Mouse (Mus musculus) hindbrain, postnatal 0 days (tissue): Measurements from ENCODE around the gene Lax1. TPM values are rescaled to one million over a fixed set of nuclear protein-coding genes. Genes with fewer than 3 reads are reported as not detected.
"Not testable (repeated sequence)": the region's sequence is repeated elsewhere in the genome, so short reads cannot be mapped to it uniquely, and the experiment has no call there.

ENCODE experiments used
- ATAC-seq: fragments of 200-750 bp; cut with Nextera tagmentation; 2 replicates; pipeline ENCODE4 v1.8.0; 2017; ENCODE audit warnings: mild to moderate bottlenecking, moderate TSS enrichment, moderate library complexity
- DNase-seq: peaks from one replicate; pipeline ENCODE4 v3.0.0-alpha.2; 2015; ENCODE audit warnings: low spot score
- H3K27ac ChIP-seq: fragments of 300-500 bp; sonication (generic); 2 replicates; pipeline ENCODE4 v1.5.1; 2014; ENCODE audit warnings: mild to moderate bottlenecking
- H3K27me3 ChIP-seq: fragments of 300-500 bp; sonication (generic); 2 replicates; pipeline ENCODE4 v1.6.1; 2014; ENCODE audit warnings: low read length, mixed read lengths; ENCODE audit not compliant: insufficient read depth
- H3K36me3 ChIP-seq: fragments of 300-500 bp; sonication (generic); 2 replicates; pipeline ENCODE4 v1.6.1; 2014; ENCODE audit warnings: low read length, mixed read lengths; ENCODE audit not compliant: insufficient read depth
- H3K4me1 ChIP-seq: fragments of 300-500 bp; sonication (generic); 2 replicates; pipeline ENCODE4 v1.6.1; 2014; ENCODE audit warnings: antibody characterized with exemption, low read length, mixed read lengths; ENCODE audit not compliant: insufficient read depth
- H3K4me2 ChIP-seq: fragments of 300-500 bp; sonication (generic); 2 replicates; pipeline ENCODE4 v1.6.1; 2014; ENCODE audit warnings: low read depth, mild to moderate bottlenecking, low read length, moderate library complexity, mixed read lengths
- H3K4me3 ChIP-seq: fragments of 300-500 bp; sonication (generic); 2 replicates; pipeline ENCODE4 v1.5.1; 2014; ENCODE audit warnings: low read length
- H3K9ac ChIP-seq: fragments of 300-500 bp; sonication (generic); replicated peaks from 2 replicates; pipeline ENCODE4 v1.6.1; 2014; ENCODE audit warnings: mild to moderate bottlenecking, low read length, moderate library complexity, mixed read lengths
- H3K9me3 ChIP-seq: fragments of 300-500 bp; sonication (generic); 2 replicates; pipeline ENCODE4 v1.6.1; 2016; ENCODE audit warnings: low read length, mixed read lengths
- CTCF ChIP-seq: IDR thresholded peaks from 2 replicates; pipeline ENCODE4 v1.5.1; 2016; ENCODE audit warnings: antibody characterized with exemption, control low read depth, low read depth
- WGBS: fragments of 180-500 bp; shearing (Covaris S2); extraction: QIAGEN DNeasy Blood & Tissue Kit; methylation state at CpG from one replicate; pipeline ENCODE4 v1.1.7; 2014; 5-methylcytosine and 5-hydroxymethylcytosine counted together
- polyA plus RNA-seq: library from polyadenylated mRNA; unstranded; fragments of >200 nt; fragmentation: Nextera tagmentation; extraction: Ambion mirVana; gene quantifications from 2 replicates; pipeline ENCODE4 v1.2.1, GENCODE M21; 2015
- total RNA-seq: library from RNA; depleted of rRNA; stranded (reverse); fragments of >200 nt; gene quantifications from 2 replicates; pipeline ENCODE4 v1.2.3, GENCODE M21; 2014

Lax1 gene
- total and polyA plus RNA-seq, 2 experiments from 2014 or later, result 0.08 to 0.10 TPM

GRCm38 (mm10) chr1:133670190-133670589, 19.7 kb downstream of the Lax1 start:
- H3K4me2 ChIP-seq, result no peak overlapping the region
- no peaks in the 10 kb centered on the region for H3K4me1 ChIP-seq
- no peak overlapping the region for H3K9ac ChIP-seq
- DNase-seq (no peak), ATAC-seq (no peak)
- H3K27ac ChIP-seq, result no peak overlapping the region
- WGBS, result 82% methylated on average over 12 of the region's 12 CpGs
- H3K36me3 ChIP-seq, result no peaks in the 10 kb centered on the region
- H3K27me3 ChIP-seq, result no peaks in the 10 kb centered on the region
- H3K4me3 ChIP-seq, result no peak overlapping the region
- no peak for TF ChIP-seq CTCF
- no peaks in the 10 kb centered on the region for H3K9me3 ChIP-seq

- no peaks in the 10 kb centered on the region for H3K9me3 ChIP-seq
- TF ChIP-seq CTCF, result no peak
- H3K4me1 ChIP-seq, result no peaks in the 10 kb centered on the region
- H3K9ac ChIP-seq, result no peak overlapping the region
- ATAC-seq (no peak), DNase-seq (no peak)
- no peak overlapping the region for H3K4me2 ChIP-seq
- no peak overlapping the region for H3K4me3 ChIP-seq
- H3K27me3 ChIP-seq, result no peaks in the 10 kb centered on the region
- H3K27ac ChIP-seq, result no peak overlapping the region
- H3K36me3 ChIP-seq, result no peaks in the 10 kb centered on the region
- WGBS, result 93% methylated on average over 3 of the region's 3 CpGs
Observed at GRCm38 (mm10) chr1:133668618-133669017, 21.3 kb downstream of the Lax1 start.

GRCm38 (mm10) chr1:133667721-133668120, 22.2 kb downstream of the Lax1 start:
- Histone ChIP-seq H3K9ac (no peak overlapping the region), H3K4me3 (no peak overlapping the region), H3K4me1 (no peaks in the 10 kb centered on the region), H3K4me2 (no peak overlapping the region), H3K27me3 (no peaks in the 10 kb centered on the region), H3K36me3 (no peaks in the 10 kb centered on the region), H3K27ac (no peak overlapping the region), H3K9me3 (no peaks in the 10 kb centered on the region)
- ATAC-seq (no peak), DNase-seq (no peak)
- no peak for TF ChIP-seq CTCF
- WGBS, result 34% methylated on average over 7 of the region's 7 CpGs

GRCm38 (mm10) chr1:133665713-133666112, 24.2 kb downstream of the Lax1 start:
- H3K27me3 ChIP-seq, H3K27ac ChIP-seq, H3K9ac ChIP-seq, H3K4me3 ChIP-seq, H3K4me1 ChIP-seq, H3K9me3 ChIP-seq, ATAC-seq, DNase-seq, H3K4me2 ChIP-seq, H3K36me3 ChIP-seq: not testable (repeated sequence)
- 86% methylated on average over 7 of the region's 8 CpGs for WGBS

- no peak overlapping the region for H3K4me2 ChIP-seq
- ATAC-seq (no peak), DNase-seq (no peak)
- no peaks in the 10 kb centered on the region for H3K9me3 ChIP-seq
- H3K9ac ChIP-seq, result no peak overlapping the region
- no peak overlapping the region for H3K27ac ChIP-seq
- no peaks in the 10 kb centered on the region for H3K36me3 ChIP-seq
- no peaks in the 10 kb centered on the region for H3K27me3 ChIP-seq
- no peak overlapping the region for H3K4me3 ChIP-seq
- TF ChIP-seq CTCF, result no peak
- WGBS, result 59% methylated on average over 11 of the region's 11 CpGs
- peaks cover 7% of the 10 kb centered on the region for H3K4me1 ChIP-seq
Observed at GRCm38 (mm10) chr1:133664203-133664970, 25.5 kb downstream of the Lax1 start.

GRCm38 (mm10) chr1:133663427-133663826, 26.5 kb downstream of the Lax1 start:
- Histone ChIP-seq H3K4me1 (peaks cover 8% of the 10 kb centered on the region), H3K27ac (no peak overlapping the region), H3K36me3 (no peaks in the 10 kb centered on the region; the same call in 1 of the 2 replicates), H3K4me2 (no peak overlapping the region), H3K9me3 (no peaks in the 10 kb centered on the region), H3K4me3 (no peak overlapping the region), H3K9ac (no peak overlapping the region), H3K27me3 (no peaks in the 10 kb centered on the region)
- ATAC-seq, result no peak
- WGBS, result 81% methylated on average over 4 of the region's 4 CpGs
- TF ChIP-seq CTCF, result no peak
- DNase-seq, result no peak

- H3K4me3 ChIP-seq, result no peak overlapping the region
- WGBS, result 98% methylated on average over 7 of the region's 7 CpGs
- no peaks in the 10 kb centered on the region for H3K27me3 ChIP-seq
- DNase-seq (no peak), ATAC-seq (no peak)
- TF ChIP-seq CTCF, result no peak
- H3K4me2 ChIP-seq, result no peak overlapping the region
- H3K27ac ChIP-seq, result no peak overlapping the region
- H3K9ac ChIP-seq, result no peak overlapping the region
- H3K4me1 ChIP-seq, result peaks cover 8% of the 10 kb centered on the region
- no peaks in the 10 kb centered on the region for H3K9me3 ChIP-seq
- H3K36me3 ChIP-seq, result peaks cover under 1% of the 10 kb centered on the region; the same call in 1 of the 2 replicates
Observed at GRCm38 (mm10) chr1:133662941-133663340, 27.0 kb downstream of the Lax1 start.
